Mouse (Mus musculus): ENCODE measurements around the gene Pdlim4. TPM values are rescaled to one million over a fixed set of nuclear protein-coding genes. Genes with fewer than 3 reads are reported as not detected.

Gene Pdlim4
- polyA plus RNA-seq, 1 experiment from 2014 or later = 115 TPM

- H3K4me3 ChIP-seq (ENCODE audit: low read depth, low read length) = no peak overlapping the region
- no peaks in the 10 kb centered on the region for H3K27me3 ChIP-seq (replicated peaks; ENCODE audit: control insufficient read depth, insufficient read depth, low read length)
- no peak overlapping the region for H3K9ac ChIP-seq (ENCODE audit: low read depth, low read length)
- DNase-seq (ENCODE audit: low spot score) = no peak
- H3K4me2 ChIP-seq (ENCODE audit: low read depth, low read length) = no peak overlapping the region
- peaks cover 14% of the 10 kb centered on the region; the same call in 1 of the 2 replicates for H3K4me1 ChIP-seq (ENCODE audit: control insufficient read depth, insufficient read depth, low read length)
- 86% methylated on average over 5 of the region's 5 CpGs for WGBS
- no peak for ATAC-seq (ENCODE audit: low read depth)
- H3K9me3 ChIP-seq (ENCODE audit: control insufficient read depth, low read length) = no peaks in the 10 kb centered on the region
- H3K27ac ChIP-seq (replicated peaks; ENCODE audit: low read depth, low read length) = no peak overlapping the region; the same call in 1 of the 2 replicates
- no peaks in the 10 kb centered on the region for H3K36me3 ChIP-seq (ENCODE audit: control insufficient read depth, insufficient read depth, low read length)
Observed at GRCm38 (mm10) chr11:54071726-54072445, 3.1 kb upstream of the Pdlim4 start.

- H3K4me3 ChIP-seq (ENCODE audit: low read depth, low read length) = peak overlapping the region; percentile 74
- DNase-seq (ENCODE audit: low spot score) (no peak), ATAC-seq (ENCODE audit: low read depth) (no peak)
- 19% methylated on average over 4 of the region's 4 CpGs for WGBS
- no peaks in the 10 kb centered on the region for H3K27me3 ChIP-seq (replicated peaks; ENCODE audit: control insufficient read depth, insufficient read depth, low read length)
- H3K27ac ChIP-seq (replicated peaks; ENCODE audit: low read depth, low read length) = peak overlapping the region; percentile 77
- peak overlapping the region; percentile 81 for H3K4me2 ChIP-seq (ENCODE audit: low read depth, low read length)
- H3K9ac ChIP-seq (ENCODE audit: low read depth, low read length) = peak overlapping the region; percentile 81
- H3K36me3 ChIP-seq (ENCODE audit: control insufficient read depth, insufficient read depth, low read length) = no peaks in the 10 kb centered on the region
- peaks cover 28% of the 10 kb centered on the region for H3K4me1 ChIP-seq (ENCODE audit: control insufficient read depth, insufficient read depth, low read length)
- H3K9me3 ChIP-seq (ENCODE audit: control insufficient read depth, low read length) = no peaks in the 10 kb centered on the region
Observed at GRCm38 (mm10) chr11:54067996-54068519, 756 bp downstream of the Pdlim4 start.

DNA sequence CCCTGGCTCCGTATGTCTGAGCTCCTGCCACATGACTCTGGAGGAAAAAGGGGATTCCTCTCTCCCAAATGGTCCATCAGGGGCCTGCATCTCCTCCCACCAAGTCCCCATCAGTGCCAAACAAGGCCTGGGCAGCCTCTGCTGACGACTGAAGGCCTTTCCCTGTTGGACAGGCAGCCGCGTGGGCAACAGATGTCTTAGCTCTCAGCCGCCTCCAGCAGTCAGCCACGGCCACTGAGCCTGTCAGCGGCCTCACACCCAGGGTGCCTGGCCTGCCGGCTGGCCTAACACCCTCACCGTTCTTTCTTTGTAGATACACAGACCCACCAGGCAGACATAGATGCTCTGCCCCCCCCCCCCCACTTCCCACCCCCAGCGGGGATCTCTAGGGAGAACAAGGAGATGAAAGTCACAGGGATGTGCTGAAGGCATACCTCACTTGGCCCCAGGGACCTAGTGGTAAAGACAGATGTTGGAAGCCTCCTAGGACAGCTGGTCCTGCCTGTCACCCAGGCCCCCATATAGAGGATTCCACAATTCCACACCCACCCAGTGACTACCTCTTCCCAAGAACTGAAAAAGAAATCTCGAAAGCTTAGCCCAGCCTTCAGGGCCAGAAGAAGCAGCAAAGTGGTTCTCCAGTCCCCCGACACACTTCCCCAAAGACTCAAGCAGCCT is 1.4 kb downstream of the Pdlim4 start:
- Histone ChIP-seq H3K9me3 (ENCODE audit: control insufficient read depth, low read length) (no peaks in the 10 kb centered on the region), H3K4me2 (ENCODE audit: low read depth, low read length) (peak overlapping the region; percentile 81), H3K4me1 (ENCODE audit: control insufficient read depth, insufficient read depth, low read length) (peaks cover 34% of the 10 kb centered on the region), H3K27ac (replicated peaks; ENCODE audit: low read depth, low read length) (peak overlapping the region; percentile 77), H3K36me3 (ENCODE audit: control insufficient read depth, insufficient read depth, low read length) (no peaks in the 10 kb centered on the region; the same call in 1 of the 2 replicates), H3K4me3 (ENCODE audit: low read depth, low read length) (peak overlapping the region; percentile 74), H3K9ac (ENCODE audit: low read depth, low read length) (peak overlapping the region; percentile 81), H3K27me3 (replicated peaks; ENCODE audit: control insufficient read depth, insufficient read depth, low read length) (no peaks in the 10 kb centered on the region)
- WGBS = 8% methylated on average over 10 of the region's 12 CpGs
- ATAC-seq (ENCODE audit: low read depth) = peak; percentile 44; the same call in 1 of the 2 replicates
- DNase-seq (ENCODE audit: low spot score) = peak; percentile 70

- no peak overlapping the region for H3K27ac ChIP-seq (replicated peaks; ENCODE audit: low read depth, low read length)
Observed at GRCm38 (mm10) chr11:54066400-54066799, 2.4 kb downstream of the Pdlim4 start.

DNA sequence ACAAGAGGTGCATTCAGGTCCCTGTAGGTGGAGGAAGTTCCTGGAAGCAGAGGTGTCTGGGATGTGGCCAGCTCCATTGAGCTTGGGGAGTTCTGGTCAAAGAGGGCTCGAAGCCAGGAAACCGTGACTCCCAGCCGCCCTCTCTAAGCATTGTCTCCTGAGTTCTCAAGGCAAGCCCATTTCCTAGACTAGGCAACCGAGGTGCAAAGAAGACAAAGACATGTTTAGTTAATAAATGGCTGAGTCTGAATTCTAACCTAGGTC is 3.0 kb downstream of the Pdlim4 start:
- Histone ChIP-seq H3K4me1 (ENCODE audit: control insufficient read depth, insufficient read depth, low read length) (peaks cover 40% of the 10 kb centered on the region), H3K4me2 (ENCODE audit: low read depth, low read length) (no peak overlapping the region), H3K36me3 (ENCODE audit: control insufficient read depth, insufficient read depth, low read length) (peaks cover 9% of the 10 kb centered on the region; the same call in 1 of the 2 replicates), H3K27ac (replicated peaks; ENCODE audit: low read depth, low read length) (no peak overlapping the region), H3K9ac (ENCODE audit: low read depth, low read length) (no peak overlapping the region), H3K9me3 (ENCODE audit: control insufficient read depth, low read length) (no peaks in the 10 kb centered on the region), H3K4me3 (ENCODE audit: low read depth, low read length) (no peak overlapping the region), H3K27me3 (replicated peaks; ENCODE audit: control insufficient read depth, insufficient read depth, low read length) (no peaks in the 10 kb centered on the region)
- no peak for ATAC-seq (ENCODE audit: low read depth)
- DNase-seq (ENCODE audit: low spot score) = no peak
- 85% methylated on average over 4 of the region's 4 CpGs for WGBS

More at GRCm38 (mm10) chr11:54066400-54066799, 2.4 kb downstream of the Pdlim4 start:
- H3K9ac ChIP-seq (ENCODE audit: low read depth, low read length) = no peak overlapping the region
- peak overlapping the region; percentile 81 for H3K4me2 ChIP-seq (ENCODE audit: low read depth, low read length)
- H3K36me3 ChIP-seq (ENCODE audit: control insufficient read depth, insufficient read depth, low read length) = peaks cover 4% of the 10 kb centered on the region; the same call in 1 of the 2 replicates
- no peaks in the 10 kb centered on the region for H3K27me3 ChIP-seq (replicated peaks; ENCODE audit: control insufficient read depth, insufficient read depth, low read length)
- no peaks in the 10 kb centered on the region for H3K9me3 ChIP-seq (ENCODE audit: control insufficient read depth, low read length)
- ATAC-seq (ENCODE audit: low read depth) (no peak), DNase-seq (ENCODE audit: low spot score) (no peak)
- peaks cover 36% of the 10 kb centered on the region for H3K4me1 ChIP-seq (ENCODE audit: control insufficient read depth, insufficient read depth, low read length)
- WGBS = 70% methylated on average over 5 of the region's 5 CpGs
- peak overlapping the region; percentile 74 for H3K4me3 ChIP-seq (ENCODE audit: low read depth, low read length)

DNA sequence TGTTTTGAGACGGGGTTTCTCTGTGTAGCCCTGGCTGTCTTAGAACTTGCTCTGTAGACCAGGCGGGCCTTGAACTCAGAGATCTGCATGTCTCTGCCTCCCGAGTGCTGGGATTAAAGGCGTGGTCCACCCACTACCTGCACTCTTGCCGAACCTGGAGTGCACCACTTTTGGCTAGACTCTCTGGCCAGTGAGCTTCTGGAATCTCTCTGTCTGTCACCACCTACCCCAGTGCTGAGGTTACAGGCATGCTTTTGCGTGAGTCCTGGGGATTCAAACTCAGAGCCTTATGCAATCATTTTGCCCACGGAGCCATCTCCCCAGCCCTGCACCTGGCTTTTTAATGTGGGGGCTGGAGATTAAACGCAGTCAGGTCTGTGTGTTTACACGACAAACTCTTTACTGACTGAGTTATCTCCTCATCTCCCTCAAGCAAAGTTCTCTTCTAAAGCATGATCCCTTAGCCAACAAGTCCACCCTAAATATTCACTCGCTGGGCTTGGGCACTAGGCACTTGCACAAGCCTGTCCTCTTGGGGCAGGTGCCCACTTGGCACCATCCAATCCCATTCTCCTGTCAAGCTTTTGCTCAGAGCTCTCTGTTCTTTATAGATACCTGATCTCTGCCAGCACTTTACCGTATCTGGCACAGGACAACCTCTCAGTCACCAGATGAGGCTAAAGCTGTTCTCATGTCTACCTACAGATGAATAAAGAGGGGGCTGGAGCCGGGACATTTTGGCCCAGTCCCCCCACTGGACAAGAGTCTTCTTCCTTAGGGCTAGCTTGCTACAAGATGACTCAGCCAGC is 3.5 kb downstream of the Pdlim4 start:
- H3K4me2 ChIP-seq (ENCODE audit: low read depth, low read length) = no peak overlapping the region
- H3K9ac ChIP-seq (ENCODE audit: low read depth, low read length) = no peak overlapping the region
- H3K4me1 ChIP-seq (ENCODE audit: control insufficient read depth, insufficient read depth, low read length) = peaks cover 45% of the 10 kb centered on the region
- H3K36me3 ChIP-seq (ENCODE audit: control insufficient read depth, insufficient read depth, low read length) = peaks cover 9% of the 10 kb centered on the region; the same call in 1 of the 2 replicates
- no peaks in the 10 kb centered on the region for H3K9me3 ChIP-seq (ENCODE audit: control insufficient read depth, low read length)
- DNase-seq (ENCODE audit: low spot score) (no peak), ATAC-seq (ENCODE audit: low read depth) (no peak)
- 81% methylated on average over 12 of the region's 12 CpGs for WGBS
- H3K27me3 ChIP-seq (replicated peaks; ENCODE audit: control insufficient read depth, insufficient read depth, low read length) = no peaks in the 10 kb centered on the region
- H3K4me3 ChIP-seq (ENCODE audit: low read depth, low read length) = no peak overlapping the region
- H3K27ac ChIP-seq (replicated peaks; ENCODE audit: low read depth, low read length) = no peak overlapping the region

DNA sequence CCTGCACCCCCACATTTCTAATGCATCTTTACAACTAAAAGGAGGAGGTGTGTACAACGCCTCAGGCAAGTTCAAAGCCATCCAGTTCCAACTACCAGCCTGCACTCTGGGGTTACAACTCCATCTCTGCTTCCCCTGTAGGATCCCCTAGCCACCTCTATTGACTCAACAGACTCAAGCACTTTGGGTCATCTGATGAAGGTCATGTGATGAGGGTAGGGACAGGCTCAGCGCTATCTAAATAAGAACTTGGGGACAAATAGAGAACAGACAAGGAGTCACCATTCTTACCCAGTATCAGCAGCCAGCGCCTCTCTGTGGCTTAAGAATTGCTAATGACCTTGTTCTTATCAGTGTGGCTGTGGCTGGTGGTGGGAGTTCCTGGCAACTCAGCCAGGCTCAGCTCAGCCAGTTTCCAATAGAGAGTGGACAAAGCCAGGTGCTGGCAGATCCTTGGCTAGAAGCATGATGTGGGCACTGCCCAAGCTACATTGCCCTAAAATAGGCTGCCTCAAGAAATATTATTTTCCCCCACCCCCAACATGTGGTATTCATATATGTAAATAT is 4.3 kb downstream of the Pdlim4 start:
- Histone ChIP-seq H3K27ac (replicated peaks; ENCODE audit: low read depth, low read length) (no peak overlapping the region), H3K4me2 (ENCODE audit: low read depth, low read length) (no peak overlapping the region), H3K4me3 (ENCODE audit: low read depth, low read length) (no peak overlapping the region), H3K27me3 (replicated peaks; ENCODE audit: control insufficient read depth, insufficient read depth, low read length) (no peaks in the 10 kb centered on the region), H3K9me3 (ENCODE audit: control insufficient read depth, low read length) (no peaks in the 10 kb centered on the region), H3K36me3 (ENCODE audit: control insufficient read depth, insufficient read depth, low read length) (peaks cover 9% of the 10 kb centered on the region; the same call in 1 of the 2 replicates), H3K4me1 (ENCODE audit: control insufficient read depth, insufficient read depth, low read length) (peaks cover 53% of the 10 kb centered on the region), H3K9ac (ENCODE audit: low read depth, low read length) (no peak overlapping the region)
- ATAC-seq (ENCODE audit: low read depth) (no peak), DNase-seq (ENCODE audit: low spot score) (no peak)
- WGBS = 80% methylated on average over 3 of the region's 3 CpGs

DNA sequence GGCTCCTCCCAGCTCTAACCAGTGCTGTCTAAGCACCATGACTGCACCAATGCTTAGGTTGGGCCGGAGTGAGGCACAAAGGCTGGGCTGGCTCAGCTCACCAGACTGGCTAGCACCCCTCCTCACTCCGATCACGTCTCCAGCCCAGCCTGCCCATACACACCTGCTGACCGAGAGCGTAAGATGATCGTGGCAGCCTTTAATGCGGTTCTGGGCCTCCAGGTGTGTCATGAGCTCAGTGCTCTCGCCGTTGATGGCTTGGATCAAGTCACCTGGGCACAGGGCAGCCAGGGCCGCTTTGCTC is 5.4 kb downstream of the Pdlim4 start:
- H3K9ac ChIP-seq (ENCODE audit: low read depth, low read length) = no peak overlapping the region
- peak; percentile 58; the same call in 1 of the 2 replicates for ATAC-seq (ENCODE audit: low read depth)
- no peak overlapping the region for H3K4me3 ChIP-seq (ENCODE audit: low read depth, low read length)
- peaks cover 64% of the 10 kb centered on the region for H3K4me1 ChIP-seq (ENCODE audit: control insufficient read depth, insufficient read depth, low read length)
- no peaks in the 10 kb centered on the region for H3K27me3 ChIP-seq (replicated peaks; ENCODE audit: control insufficient read depth, insufficient read depth, low read length)
- H3K27ac ChIP-seq (replicated peaks; ENCODE audit: low read depth, low read length) = no peak overlapping the region
- WGBS = 81% methylated on average over 10 of the region's 10 CpGs
- H3K9me3 ChIP-seq (ENCODE audit: control insufficient read depth, low read length) = no peaks in the 10 kb centered on the region
- DNase-seq (ENCODE audit: low spot score) = peak; percentile 52
- peaks cover 9% of the 10 kb centered on the region; the same call in 1 of the 2 replicates for H3K36me3 ChIP-seq (ENCODE audit: control insufficient read depth, insufficient read depth, low read length)
- H3K4me2 ChIP-seq (ENCODE audit: low read depth, low read length) = no peak overlapping the region
